Mouse (Mus musculus) heart, postnatal 4 days (tissue): Measurements from ENCODE around the gene Alk. TPM values are rescaled to one million over a fixed set of nuclear protein-coding genes. Genes with fewer than 3 reads are reported as not detected.

ENCODE experiments used
- DNase-seq: peaks from one replicate; pipeline ENCODE4 v3.0.0; 2021
- total RNA-seq, 2 experiments: library from RNA; stranded (reverse); gene quantifications; 2 replicates each; pipeline ENCODE4 v1.2.3; 2021

Gene Alk
- total RNA-seq, 2 experiments from 2014 or later: 0.07 to 0.19 TPM

GRCm38 (mm10) chr17:72399331-72400059 lies 204.9 kb downstream of the Alk start:
- no peak for DNase-seq

- DNase-seq: no peak
Measured at GRCm38 (mm10) chr17:72395956-72396355, 208.5 kb downstream of the Alk start.

GRCm38 (mm10) chr17:72368991-72369390 lies 235.4 kb downstream of the Alk start:
- no peak for DNase-seq

- DNase-seq: no peak
Measured at GRCm38 (mm10) chr17:72362811-72363496, 241.5 kb downstream of the Alk start.

- DNase-seq: peak; percentile 16
Measured at GRCm38 (mm10) chr17:72361961-72362360, 242.5 kb downstream of the Alk start.

GRCm38 (mm10) chr17:72356759-72357302 lies 247.6 kb downstream of the Alk start:
- DNase-seq: no peak

- no peak for DNase-seq
Measured at GRCm38 (mm10) chr17:72339437-72339836, 265.0 kb downstream of the Alk start.

- no peak for DNase-seq
Measured at GRCm38 (mm10) chr17:72332909-72333308, 271.5 kb downstream of the Alk start.

GRCm38 (mm10) chr17:72325941-72326340 lies 278.5 kb downstream of the Alk start:
- DNase-seq: no peak

GRCm38 (mm10) chr17:72319576-72319975 lies 284.9 kb downstream of the Alk start:
- no peak for DNase-seq

- DNase-seq: no peak
Measured at GRCm38 (mm10) chr17:72299651-72300050, 304.8 kb downstream of the Alk start.

GRCm38 (mm10) chr17:72296349-72296748 lies 308.1 kb downstream of the Alk start:
- no peak for DNase-seq

GRCm38 (mm10) chr17:72293267-72293580 lies 311.2 kb downstream of the Alk start:
- no peak for DNase-seq

GRCm38 (mm10) chr17:72292444-72293266 lies 311.8 kb downstream of the Alk start:
- no peak for DNase-seq

- no peak for DNase-seq
Measured at GRCm38 (mm10) chr17:72285961-72286360, 318.5 kb downstream of the Alk start.

GRCm38 (mm10) chr17:72278296-72278695 lies 326.1 kb downstream of the Alk start:
- no peak for DNase-seq

- DNase-seq: no peak
Measured at GRCm38 (mm10) chr17:72276778-72277177, 327.6 kb downstream of the Alk start.

GRCm38 (mm10) chr17:72275391-72275904 lies 329.0 kb downstream of the Alk start:
- peak; percentile 59 for DNase-seq

GRCm38 (mm10) chr17:72274205-72274604 lies 330.2 kb downstream of the Alk start:
- DNase-seq: no peak

- DNase-seq: no peak
Measured at GRCm38 (mm10) chr17:72271640-72272039, 332.8 kb downstream of the Alk start.

- no peak for DNase-seq
Measured at GRCm38 (mm10) chr17:72268529-72268928, 335.9 kb downstream of the Alk start.

- DNase-seq: peak; percentile 38
Measured at GRCm38 (mm10) chr17:72265171-72266022, 339.0 kb downstream of the Alk start.
